Mouse (Mus musculus) inflammation-experienced regulatory T-cells, adult 6 months (primary cell): ENCODE data around the gene Rgs3. TPM values are rescaled to one million over a fixed set of nuclear protein-coding genes. Genes with fewer than 3 reads are reported as not detected.

Experiments
- ATAC-seq: one replicate; pipeline ENCODE4 v1.8.0; 2017
- polyA plus RNA-seq, 3 experiments: library from polyadenylated mRNA; unstranded; fragments of 100-300 nt; shearing (Covaris generic); gene quantifications; one replicate each; pipeline ENCODE4 v1.2.1; 2017

Rgs3 gene
- polyA plus RNA-seq, 3 experiments from 2014 or later, result 50.8 to 68.5 (median 62.7) TPM

DNA sequence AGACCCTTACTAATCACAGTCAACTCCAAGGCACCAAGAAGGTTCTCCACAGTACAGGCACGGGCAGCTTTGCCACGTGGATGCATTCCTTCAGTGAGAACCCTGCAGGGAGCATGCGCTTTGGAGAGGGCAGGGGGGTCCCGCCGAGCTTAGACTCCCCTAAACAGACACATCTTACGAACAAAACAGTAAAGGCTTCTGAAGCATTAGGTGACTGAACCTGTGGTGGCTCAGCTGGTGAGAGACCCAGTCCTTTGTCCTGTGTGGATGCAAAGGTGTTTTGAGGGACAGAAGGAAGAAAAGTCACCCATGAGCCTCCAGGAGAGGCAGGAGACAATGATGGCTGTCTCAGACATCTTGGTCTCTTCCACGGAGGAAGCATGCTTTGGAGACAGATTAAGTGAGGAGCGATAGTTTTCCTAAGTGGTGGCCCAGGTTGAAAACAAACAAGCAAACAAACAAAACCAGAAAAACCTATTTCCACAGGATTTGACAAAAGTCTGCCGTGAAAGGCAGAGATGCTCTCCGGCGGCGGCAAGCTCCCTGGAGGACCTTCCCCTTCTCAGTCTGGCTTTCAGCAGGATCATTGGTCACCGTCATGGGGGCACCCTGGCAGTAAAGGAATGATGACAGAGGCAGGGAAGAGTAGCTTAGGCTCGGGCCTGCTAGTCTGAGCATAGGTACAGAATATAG, 100.4 kb downstream of the Rgs3 start:
- no peak for ATAC-seq

DNA sequence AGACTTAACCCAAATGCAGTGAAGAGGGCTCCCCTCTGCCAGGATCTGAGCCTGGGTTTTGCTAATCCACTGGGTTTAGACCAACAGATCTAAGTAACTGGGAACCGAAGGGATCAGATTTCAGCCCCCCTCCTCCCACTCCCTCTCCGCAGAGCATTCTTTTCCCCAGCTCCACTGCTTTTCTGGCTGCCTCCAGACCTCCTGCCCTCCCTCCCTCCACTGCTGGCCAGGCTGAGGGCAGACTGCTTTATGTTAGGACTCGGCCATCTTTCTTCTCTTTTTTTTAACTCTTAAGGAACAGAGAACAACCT, 100.9 kb downstream of the Rgs3 start:
- ATAC-seq, result no peak

DNA sequence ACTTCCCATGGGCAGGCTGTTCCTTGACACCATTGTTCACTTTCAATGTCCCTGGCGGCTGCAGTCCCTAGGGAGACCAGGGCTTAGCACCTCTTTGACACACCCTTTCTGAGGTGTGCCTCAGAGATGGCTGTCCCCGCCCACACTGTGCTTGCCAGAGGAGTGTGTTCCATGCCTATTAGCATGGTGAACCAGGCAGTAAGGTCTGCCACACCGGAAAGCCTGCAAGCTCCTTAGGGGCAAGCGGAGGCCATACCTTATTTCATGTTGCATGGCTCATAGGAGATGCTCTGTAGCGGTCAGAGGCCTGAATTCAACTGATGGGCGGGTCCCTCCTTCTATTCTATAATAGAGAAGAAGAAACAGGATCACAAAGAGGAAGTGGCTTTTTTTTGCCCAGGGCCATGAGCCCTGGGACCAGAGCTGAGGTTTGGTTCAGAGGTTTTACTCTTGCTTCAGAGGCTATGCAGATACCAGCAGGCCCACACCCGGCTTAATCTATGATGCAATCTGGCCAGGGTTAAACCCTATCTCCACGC, 101.7 kb downstream of the Rgs3 start:
- peak; percentile 68 for ATAC-seq

DNA sequence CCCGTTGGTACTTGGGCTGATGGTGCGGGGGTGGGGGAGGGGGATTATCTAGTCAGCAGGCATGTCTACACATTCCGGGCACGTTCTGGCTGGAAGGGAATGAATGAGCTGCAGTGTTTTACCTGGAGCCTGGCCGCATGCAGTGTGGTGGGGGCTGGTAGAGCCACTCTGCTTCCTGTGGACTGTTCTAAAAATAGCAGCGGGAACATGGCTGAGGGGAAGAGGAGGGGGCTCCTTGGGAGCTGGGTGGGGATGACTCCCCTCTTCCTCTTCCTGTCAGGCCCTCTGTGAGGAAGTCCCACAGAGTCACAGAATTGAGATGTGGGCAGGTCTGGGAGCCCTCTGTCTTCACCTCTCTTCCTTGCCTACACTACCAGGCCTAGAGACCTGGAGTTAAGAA, 103.7 kb downstream of the Rgs3 start:
- ATAC-seq, result peak; percentile 39

DNA sequence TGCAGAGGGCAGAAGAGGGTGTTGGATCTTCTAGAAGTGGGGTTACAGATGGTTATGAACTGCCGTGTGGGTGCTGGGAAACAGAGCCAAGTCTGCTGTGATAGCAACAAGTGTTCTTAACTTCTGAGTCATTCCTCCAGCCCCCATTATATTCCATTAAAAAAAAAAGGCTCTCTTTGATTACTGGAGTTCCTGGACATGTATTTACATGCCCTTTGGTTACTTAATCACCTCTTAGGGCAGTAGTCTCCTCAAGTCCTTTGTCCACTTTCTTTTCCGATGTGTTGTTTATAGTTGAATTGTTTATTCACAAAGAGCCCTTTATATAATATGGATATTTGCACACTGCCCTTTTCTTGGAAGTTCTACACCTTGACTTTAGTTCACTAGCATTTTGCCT, 106.2 kb downstream of the Rgs3 start:
- ATAC-seq, result no peak

- no peak for ATAC-seq
Observed at GRCm38 (mm10) chr4:62668666-62669065, 109.0 kb downstream of the Rgs3 start.

DNA sequence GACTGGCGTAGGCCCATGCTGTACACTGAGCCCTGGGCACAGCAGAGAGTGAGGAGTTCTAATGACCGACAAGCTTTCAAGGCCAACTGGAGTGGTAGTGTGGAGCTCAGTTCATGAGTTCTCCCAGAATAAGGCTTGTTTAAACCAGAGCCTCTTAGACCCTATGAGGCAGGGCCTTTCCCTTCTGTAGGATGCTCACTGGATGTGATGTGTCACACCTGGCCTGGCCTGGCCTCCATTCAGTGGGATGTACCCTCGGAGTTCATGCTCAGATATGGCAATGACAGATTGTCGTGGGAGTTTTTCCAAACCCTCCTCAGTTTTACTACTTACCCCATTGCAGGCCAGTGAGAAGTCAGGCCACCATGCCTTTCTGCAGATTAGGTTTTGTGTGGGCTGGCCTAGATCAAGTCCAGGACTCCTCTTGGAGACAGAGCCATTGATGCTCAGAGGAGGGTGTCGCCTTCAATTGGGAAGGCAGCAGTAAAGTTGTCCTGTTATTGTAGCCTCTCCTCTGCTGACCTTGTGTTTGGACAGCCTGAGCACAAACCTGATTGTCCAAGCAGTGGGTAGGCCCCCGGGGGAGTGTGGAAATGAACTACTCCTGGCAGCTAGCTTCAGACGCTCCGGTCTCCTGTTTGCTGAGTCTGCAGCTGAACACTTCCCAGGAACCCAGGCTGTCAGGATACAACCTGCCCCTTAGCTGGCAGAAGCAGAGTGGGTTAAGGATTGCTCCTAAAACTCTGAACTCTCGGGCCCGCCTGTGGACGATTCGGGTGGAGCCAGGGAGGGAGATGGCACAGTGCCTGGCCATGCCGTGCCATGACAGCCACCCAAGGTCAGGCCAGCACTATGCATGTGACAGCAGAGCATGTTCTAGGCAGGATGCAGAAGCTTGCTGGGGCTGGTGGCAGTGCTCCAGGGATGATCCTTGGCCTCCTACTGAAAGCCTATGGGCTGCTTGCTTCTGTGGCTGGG, 109.7 kb downstream of the Rgs3 start:
- no peak for ATAC-seq

- no peak for ATAC-seq
Observed at GRCm38 (mm10) chr4:62673531-62674030, 113.9 kb downstream of the Rgs3 start.

- no peak for ATAC-seq
Observed at GRCm38 (mm10) chr4:62674031-62674995, 114.7 kb downstream of the Rgs3 start.

- no peak for ATAC-seq
Observed at GRCm38 (mm10) chr4:62675394-62675793, 115.7 kb downstream of the Rgs3 start.

DNA sequence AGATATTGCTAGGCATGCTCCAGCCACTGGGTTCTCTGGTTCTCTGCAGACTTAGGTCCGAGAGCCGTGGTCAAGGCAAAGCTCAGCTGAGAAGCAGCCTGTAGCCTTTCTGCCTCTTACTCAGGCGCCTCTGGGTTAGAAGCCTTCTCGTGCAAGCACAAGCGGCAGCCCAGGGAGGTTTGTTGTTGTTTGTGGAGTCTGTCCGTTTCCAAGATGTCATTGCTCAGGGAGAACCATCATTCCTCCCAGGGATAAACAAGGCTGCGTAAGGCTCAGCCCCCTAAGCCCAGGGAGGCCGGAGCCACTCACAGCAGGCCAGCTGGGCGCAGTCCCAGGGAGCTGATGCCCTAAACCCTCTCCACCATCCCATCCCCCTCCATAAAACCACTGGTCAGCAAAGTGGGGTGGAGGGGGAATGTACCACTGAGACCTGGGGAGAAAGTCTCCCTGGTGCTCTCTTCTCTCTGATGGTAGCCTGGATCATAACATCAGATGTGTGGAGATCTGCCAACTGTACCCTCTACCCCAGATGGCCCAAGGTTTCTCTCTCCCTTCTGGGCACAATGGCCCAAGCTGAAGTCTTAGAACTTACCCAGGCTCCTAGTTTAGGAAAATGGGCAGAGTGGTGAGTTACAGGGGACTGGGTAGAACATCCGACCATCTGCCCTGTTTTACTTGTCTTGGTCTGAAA, 117.5 kb downstream of the Rgs3 start:
- ATAC-seq, result no peak

- ATAC-seq, result peak; percentile 65
Observed at GRCm38 (mm10) chr4:62679157-62679556, 119.5 kb downstream of the Rgs3 start.

DNA sequence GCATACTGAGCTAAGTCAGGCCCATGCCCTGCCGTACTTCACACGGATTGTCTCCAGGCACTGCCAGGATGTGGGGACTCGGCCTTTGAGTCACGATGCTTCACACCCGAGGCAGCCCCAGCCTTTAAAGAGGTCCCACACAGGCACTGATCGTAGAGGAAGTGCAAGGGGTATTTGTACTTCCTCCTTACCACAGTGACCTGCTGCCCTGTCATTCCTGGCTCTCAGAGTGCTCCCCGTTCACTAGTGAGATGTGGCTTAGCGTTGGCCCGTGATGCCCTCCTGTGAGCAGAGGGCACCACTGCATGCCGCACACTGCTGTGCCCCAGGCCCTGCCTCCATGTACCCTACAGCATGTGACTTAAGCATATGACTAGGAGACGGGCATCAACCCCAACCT, 121.8 kb downstream of the Rgs3 start:
- ATAC-seq, result peak; percentile 68

DNA sequence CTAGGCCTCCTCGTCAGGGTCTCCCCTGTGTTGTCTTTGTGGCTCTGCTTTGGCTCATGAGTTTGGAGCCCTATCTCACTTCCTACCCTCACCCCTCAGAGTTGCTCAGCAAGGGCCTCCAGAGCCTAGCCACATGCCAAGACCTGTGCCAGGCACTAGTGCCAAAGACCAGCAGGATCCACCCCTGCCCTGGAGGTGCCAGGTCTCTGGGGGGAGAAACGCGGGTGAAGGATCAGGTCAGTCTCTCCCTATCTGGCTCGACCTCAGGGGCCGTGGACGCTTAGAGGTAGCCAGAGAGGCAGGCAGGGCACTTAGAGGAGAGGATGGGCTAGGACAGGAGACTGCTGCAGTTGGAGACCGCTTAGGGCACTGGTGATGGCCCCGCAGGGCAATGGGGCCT, 122.7 kb downstream of the Rgs3 start:
- ATAC-seq, result no peak

GRCm38 (mm10) chr4:62683148-62683547, 123.5 kb downstream of the Rgs3 start:
- no peak for ATAC-seq

- ATAC-seq, result no peak
Observed at GRCm38 (mm10) chr4:62684351-62684750, 124.7 kb downstream of the Rgs3 start.

GRCm38 (mm10) chr4:62685268-62685667, 125.6 kb downstream of the Rgs3 start:
- ATAC-seq, result peak; percentile 74

DNA sequence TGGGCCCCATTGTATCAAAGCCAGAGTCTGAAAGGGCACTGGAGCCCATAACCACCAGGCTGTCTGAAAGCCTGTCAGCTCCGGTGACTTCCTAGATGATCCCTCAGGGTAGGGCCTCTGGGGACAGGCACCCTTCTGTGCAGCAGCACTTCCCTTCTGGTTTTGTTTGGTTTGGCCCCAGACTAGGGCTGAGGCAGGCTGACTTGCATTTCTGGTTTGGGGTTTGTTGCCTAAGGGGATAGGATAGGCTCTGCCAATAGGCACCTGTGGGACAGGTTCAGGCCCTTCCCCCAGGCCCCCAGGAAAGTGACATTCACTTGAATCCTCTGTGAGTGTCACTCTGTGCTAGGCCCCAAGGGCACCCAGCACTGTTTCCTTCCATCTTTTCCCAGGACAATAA, 127.1 kb downstream of the Rgs3 start:
- no peak for ATAC-seq

GRCm38 (mm10) chr4:62688142-62688541, 128.5 kb downstream of the Rgs3 start:
- ATAC-seq, result no peak

- no peak for ATAC-seq
Observed at GRCm38 (mm10) chr4:62690997-62691396, 131.3 kb downstream of the Rgs3 start.

- no peak for ATAC-seq
Observed at GRCm38 (mm10) chr4:62691625-62692024, 132.0 kb downstream of the Rgs3 start.

DNA sequence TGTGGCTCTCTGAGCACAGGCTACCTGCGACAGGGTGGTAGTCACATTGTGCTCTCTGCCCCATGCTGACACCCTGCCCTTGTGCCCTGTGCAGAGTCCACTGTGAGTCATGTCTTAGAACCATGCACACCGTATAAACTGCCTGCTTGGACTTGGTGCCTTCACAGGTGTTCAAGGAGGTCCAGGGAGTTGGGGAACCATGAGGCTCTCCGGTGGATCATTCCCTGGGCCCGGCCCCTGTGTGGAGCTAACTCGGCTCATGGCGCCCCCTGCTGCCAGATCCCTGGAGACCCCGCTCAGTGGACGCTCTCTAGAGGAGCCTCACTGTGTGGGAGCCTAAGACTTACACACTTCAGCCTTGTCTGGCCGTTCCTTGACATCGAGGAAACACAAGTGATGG, 134.2 kb downstream of the Rgs3 start:
- no peak for ATAC-seq
